Mouse (Mus musculus) megakaryocyte, embryonic 14.5 days (primary cell): ENCODE results near the gene Map3k4. TPM values are rescaled to one million over a fixed set of nuclear protein-coding genes. Genes with fewer than 3 reads are reported as not detected.
A peak's percentile ranks its signal among the peaks of the same experiment; 100 is the strongest.

ENCODE experiments used
- H3K27me3 ChIP-seq: replicated peaks from 2 replicates; pipeline ENCODE3; 2012; ENCODE audit warnings: inconsistent platforms
- H3K36me3 ChIP-seq: replicated peaks from 2 replicates; pipeline ENCODE3; 2012; ENCODE audit warnings: low read length, inconsistent platforms, mixed read lengths
- H3K4me1 ChIP-seq: 2 replicates; pipeline ENCODE4 v1.6.1; 2012; ENCODE audit warnings: inconsistent platforms
- H3K4me3 ChIP-seq: replicated peaks from 2 replicates; pipeline ENCODE3; 2012; ENCODE audit warnings: moderate library complexity, mild to moderate bottlenecking, inconsistent platforms
- H3K9me3 ChIP-seq: 2 replicates; pipeline ENCODE4 v1.6.1; 2012; ENCODE audit warnings: inconsistent platforms
- FLI1 ChIP-seq: IDR thresholded peaks from 2 replicates; pipeline ENCODE4 v1.6.1; 2012; ENCODE audit warnings: low read length, inconsistent platforms, mixed read lengths
- GATA1 ChIP-seq: IDR thresholded peaks from 3 replicates; pipeline ENCODE4 v1.6.1; 2012; ENCODE audit warnings: mixed read lengths, low read length, inconsistent platforms, borderline replicate concordance
- polyA plus RNA-seq: library from polyadenylated mRNA; stranded (reverse); fragments of >175 nt; gene quantifications from 2 replicates; pipeline ENCODE4 v1.2.3, GENCODE M21; 2012; ENCODE audit warnings: low replicate concordance; ENCODE audit not compliant: insufficient read depth

Gene Map3k4
- polyA plus RNA-seq, 1 experiment = 4.9 TPM

DNA sequence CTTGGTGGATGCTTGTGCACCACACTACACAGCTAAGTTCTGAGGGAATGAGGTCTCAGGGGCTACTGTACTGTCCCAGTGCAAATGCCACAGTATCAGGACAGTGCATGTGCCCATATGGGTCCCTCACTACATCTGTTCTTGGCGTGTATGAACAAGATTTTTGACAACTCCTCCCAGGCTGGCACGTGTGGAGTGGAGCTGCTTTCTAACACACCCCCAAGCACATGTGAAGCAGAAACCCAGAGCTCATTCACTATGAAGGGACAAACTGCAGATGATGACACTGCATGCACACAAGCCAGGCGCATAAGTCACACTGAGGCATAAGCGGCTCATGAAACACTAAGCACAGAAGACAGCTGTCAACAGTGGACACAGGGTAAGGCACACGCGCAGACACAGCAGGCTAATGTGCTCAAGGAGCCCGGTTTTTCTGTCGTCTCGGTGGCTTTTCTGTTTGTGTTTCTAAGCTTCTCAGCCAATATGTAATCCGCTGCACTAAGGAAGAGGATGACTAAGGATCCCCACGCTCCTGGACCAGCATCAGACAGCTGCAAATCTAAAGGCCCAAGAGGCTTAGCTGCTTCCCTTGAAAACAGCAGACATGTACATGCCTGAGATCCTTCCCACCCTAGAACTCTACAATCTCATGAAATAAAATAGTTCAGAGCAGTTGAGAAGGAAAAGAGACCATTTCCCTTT, 41.9 kb downstream of the Map3k4 start:
- Histone ChIP-seq H3K4me1 (peaks cover 20% of the 10 kb centered on the region), H3K36me3 (peaks cover 62% of the 10 kb centered on the region), H3K9me3 (no peaks in the 10 kb centered on the region), H3K4me3 (peak overlapping the region; percentile 0), H3K27me3 (no peaks in the 10 kb centered on the region)
- TF ChIP-seq FLI1 = no peak
- TF ChIP-seq GATA1 = no peak

DNA sequence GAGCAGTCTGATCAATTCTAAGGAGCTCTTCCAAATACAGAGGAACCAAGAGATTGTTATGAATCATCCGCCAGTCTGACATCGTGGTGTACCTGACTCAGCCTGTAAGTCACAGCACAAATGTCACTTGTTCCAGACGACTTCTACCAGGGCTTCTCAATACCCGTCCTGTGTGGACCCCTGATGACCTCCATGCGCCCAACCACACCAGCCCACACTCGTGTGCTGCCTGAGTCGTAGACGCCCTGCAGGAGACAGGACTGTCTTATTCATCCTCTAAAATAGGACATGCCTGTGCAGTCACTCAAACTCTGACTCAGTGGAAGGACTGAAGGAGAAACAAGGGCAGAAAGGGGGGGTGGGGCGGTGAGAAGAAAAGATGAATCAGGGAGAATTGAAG, 42.8 kb downstream of the Map3k4 start:
- Histone ChIP-seq H3K4me1 (peaks cover 20% of the 10 kb centered on the region), H3K36me3 (peaks cover 71% of the 10 kb centered on the region), H3K9me3 (no peaks in the 10 kb centered on the region), H3K27me3 (no peaks in the 10 kb centered on the region), H3K4me3 (no peak overlapping the region)
- TF ChIP-seq FLI1 = no peak
- TF ChIP-seq GATA1 = no peak

- TF ChIP-seq GATA1 (no peak), FLI1 (no peak)
- Histone ChIP-seq H3K4me1 (peaks cover 17% of the 10 kb centered on the region), H3K4me3 (no peak overlapping the region), H3K36me3 (peaks cover 93% of the 10 kb centered on the region), H3K9me3 (no peaks in the 10 kb centered on the region), H3K27me3 (no peaks in the 10 kb centered on the region)
Observed at GRCm38 (mm10) chr17:12273032-12273431, 45.6 kb downstream of the Map3k4 start.

DNA sequence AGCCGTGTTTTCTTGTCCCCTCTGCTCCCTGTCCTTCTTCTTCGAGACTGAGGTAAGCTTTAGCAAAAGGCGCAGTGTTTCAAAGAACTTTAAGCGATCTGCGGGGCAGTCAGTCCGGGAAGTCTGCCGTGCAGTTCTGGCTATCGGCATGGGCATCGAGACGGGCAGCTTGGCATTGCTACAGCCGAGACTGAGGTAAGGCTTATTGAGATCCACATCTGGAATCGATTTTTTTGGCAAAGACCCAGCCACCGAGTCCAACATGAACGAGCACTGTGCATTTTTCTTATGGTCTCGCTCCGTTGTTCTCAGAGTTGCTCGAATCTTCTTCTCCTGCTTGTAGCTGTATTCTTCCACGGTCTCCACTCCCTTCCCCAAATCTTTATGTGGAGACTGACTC, 46.8 kb downstream of the Map3k4 start:
- no peaks in the 10 kb centered on the region for H3K9me3 ChIP-seq
- peaks cover 88% of the 10 kb centered on the region for H3K36me3 ChIP-seq
- H3K4me1 ChIP-seq = peaks cover 25% of the 10 kb centered on the region
- TF ChIP-seq FLI1 = no peak
- TF ChIP-seq GATA1 = no peak
- no peak overlapping the region for H3K4me3 ChIP-seq
- no peaks in the 10 kb centered on the region for H3K27me3 ChIP-seq

- no peak overlapping the region for H3K4me3 ChIP-seq
- H3K27me3 ChIP-seq = no peaks in the 10 kb centered on the region
- TF ChIP-seq FLI1 (no peak), GATA1 (no peak)
- no peaks in the 10 kb centered on the region for H3K9me3 ChIP-seq
- peaks cover 25% of the 10 kb centered on the region for H3K4me1 ChIP-seq
- H3K36me3 ChIP-seq = peaks cover 84% of the 10 kb centered on the region
Observed at GRCm38 (mm10) chr17:12268538-12268937, 50.1 kb downstream of the Map3k4 start.

DNA sequence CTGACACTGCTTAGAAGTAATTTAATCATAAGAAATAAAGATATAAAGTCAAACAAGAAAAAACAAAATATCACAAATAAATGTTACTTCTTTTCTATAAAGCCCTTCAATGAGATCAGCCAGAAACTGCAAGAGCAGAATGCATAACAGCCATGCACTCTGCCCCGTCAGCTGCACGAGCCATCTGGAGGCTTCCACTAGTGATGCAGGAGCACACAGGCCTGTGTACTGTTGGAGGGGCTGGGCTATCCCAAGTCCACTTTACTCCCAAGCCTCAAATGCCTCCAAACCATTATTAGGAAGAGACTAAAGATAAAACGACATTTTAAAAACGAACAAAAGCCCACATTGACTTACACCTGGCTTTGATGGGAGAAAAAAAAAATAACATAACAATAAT, 50.5 kb downstream of the Map3k4 start:
- peaks cover 25% of the 10 kb centered on the region for H3K4me1 ChIP-seq
- H3K27me3 ChIP-seq = no peaks in the 10 kb centered on the region
- no peak overlapping the region for H3K4me3 ChIP-seq
- peaks cover 84% of the 10 kb centered on the region for H3K36me3 ChIP-seq
- no peaks in the 10 kb centered on the region for H3K9me3 ChIP-seq
- TF ChIP-seq GATA1 = no peak
- TF ChIP-seq FLI1 = no peak

GRCm38 (mm10) chr17:12265969-12266925, 52.3 kb downstream of the Map3k4 start:
- TF ChIP-seq GATA1 = no peak
- no peak for TF ChIP-seq FLI1
- H3K36me3 ChIP-seq = peaks cover 85% of the 10 kb centered on the region
- H3K9me3 ChIP-seq = no peaks in the 10 kb centered on the region
- no peaks in the 10 kb centered on the region for H3K27me3 ChIP-seq
- peaks cover 25% of the 10 kb centered on the region for H3K4me1 ChIP-seq
- H3K4me3 ChIP-seq = no peak overlapping the region

- TF ChIP-seq GATA1 = no peak
- TF ChIP-seq FLI1 = no peak
- peaks cover 25% of the 10 kb centered on the region for H3K4me1 ChIP-seq
- H3K36me3 ChIP-seq = peaks cover 84% of the 10 kb centered on the region
- H3K4me3 ChIP-seq = no peak overlapping the region
- H3K27me3 ChIP-seq = no peaks in the 10 kb centered on the region
- no peaks in the 10 kb centered on the region for H3K9me3 ChIP-seq
Observed at GRCm38 (mm10) chr17:12264293-12264692, 54.3 kb downstream of the Map3k4 start.

DNA sequence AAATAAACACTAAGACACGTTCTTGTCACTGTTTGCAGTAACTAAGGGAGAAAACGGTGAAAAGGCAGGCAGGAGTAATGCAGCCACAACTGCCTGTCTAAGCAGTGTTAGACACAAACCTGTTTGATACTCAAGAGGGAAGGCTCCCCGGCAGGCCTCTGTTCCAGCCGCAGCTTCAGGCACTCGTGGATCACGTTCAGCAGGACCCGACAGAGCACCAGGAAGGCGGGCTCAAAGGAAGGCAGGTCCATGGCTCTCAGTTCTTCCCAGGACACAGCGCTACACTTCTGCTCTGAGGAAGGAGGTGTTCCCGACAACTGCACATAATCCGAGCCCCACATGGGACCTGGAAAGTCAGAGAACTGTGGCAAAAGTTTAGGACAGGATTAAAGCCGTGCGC, 54.8 kb downstream of the Map3k4 start:
- H3K27me3 ChIP-seq = no peaks in the 10 kb centered on the region
- H3K9me3 ChIP-seq = no peaks in the 10 kb centered on the region
- TF ChIP-seq GATA1 (no peak), FLI1 (no peak)
- no peak overlapping the region for H3K4me3 ChIP-seq
- H3K4me1 ChIP-seq = peaks cover 21% of the 10 kb centered on the region
- H3K36me3 ChIP-seq = peaks cover 84% of the 10 kb centered on the region

GRCm38 (mm10) chr17:12262851-12263250, 55.7 kb downstream of the Map3k4 start:
- TF ChIP-seq FLI1 (no peak), GATA1 (no peak)
- Histone ChIP-seq H3K4me3 (no peak overlapping the region), H3K27me3 (no peaks in the 10 kb centered on the region), H3K9me3 (no peaks in the 10 kb centered on the region), H3K36me3 (peaks cover 87% of the 10 kb centered on the region), H3K4me1 (peaks cover 17% of the 10 kb centered on the region)
